Mouse (Mus musculus) embryonic stem cell, embryonic (primary cell): ENCODE data around the gene Gm21704.
"Not testable (repeated sequence)": the region's sequence is repeated elsewhere in the genome, so short reads cannot be mapped to it uniquely, and the experiment has no call there.

ENCODE experiments used
- CTCF ChIA-PET, 4 experiments: fragments of 300-600 bp in 2 of 4; fragments of 350-600 bp in 2 of 4; sonication (Branson Sonifier 250); formaldehyde crosslinking; loops; one replicate each; lab custom pipeline; 2022; ENCODE audit warnings: inconsistent platforms in 2 of 4; lab: Charles Lee
- POLR2A ChIA-PET, 4 experiments: fragments of 300-600 bp in 2 of 4; fragments of 350-600 bp in 2 of 4; sonication (Branson Sonifier 250); formaldehyde crosslinking; loops; one replicate each; lab custom pipeline; 2022; ENCODE audit warnings: antibody characterized with exemption in 4 of 4, inconsistent platforms in 1 of 4; lab: Charles Lee

Gm21704 gene

DNA sequence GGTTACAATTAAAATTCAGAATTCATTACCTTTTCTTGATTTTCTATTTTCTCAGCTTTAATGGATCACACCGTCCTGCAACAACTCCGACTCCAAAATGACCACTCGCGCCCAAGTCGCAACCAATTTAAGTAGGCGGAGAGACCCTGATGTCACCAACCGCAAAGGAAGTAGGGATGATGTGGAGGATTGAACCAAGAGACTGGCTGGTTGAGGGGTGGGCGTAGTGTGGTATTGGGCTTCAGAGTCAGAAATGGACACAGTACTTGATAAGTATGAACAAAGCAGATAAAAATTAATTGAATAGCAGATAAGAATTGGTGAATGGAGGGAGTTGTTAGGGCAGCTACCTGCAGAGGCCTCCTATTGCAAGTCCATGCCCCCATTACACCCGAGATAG is at the start of gene Gm21704, which contains the start of gene Gm21708:
TSS of gene Gm21704 (minus strand) at position 101 of the 400 bp plus-strand sequence.
TSS of gene Gm21708 (minus strand) at position 101 of the 400 bp plus-strand sequence.
- POLR2A ChIA-PET, CTCF ChIA-PET: not testable (repeated sequence)

DNA sequence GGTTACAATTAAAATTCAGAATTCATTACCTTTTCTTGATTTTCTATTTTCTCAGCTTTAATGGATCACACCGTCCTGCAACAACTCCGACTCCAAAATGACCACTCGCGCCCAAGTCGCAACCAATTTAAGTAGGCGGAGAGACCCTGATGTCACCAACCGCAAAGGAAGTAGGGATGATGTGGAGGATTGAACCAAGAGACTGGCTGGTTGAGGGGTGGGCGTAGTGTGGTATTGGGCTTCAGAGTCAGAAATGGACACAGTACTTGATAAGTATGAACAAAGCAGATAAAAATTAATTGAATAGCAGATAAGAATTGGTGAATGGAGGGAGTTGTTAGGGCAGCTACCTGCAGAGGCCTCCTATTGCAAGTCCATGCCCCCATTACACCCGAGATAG is 64.7 kb downstream of the Gm21704 start, which contains the start of gene Gm21693:
TSS of gene Gm21693 (minus strand) at position 101 of the 400 bp plus-strand sequence.
- CTCF ChIA-PET, POLR2A ChIA-PET: not testable (repeated sequence)

DNA sequence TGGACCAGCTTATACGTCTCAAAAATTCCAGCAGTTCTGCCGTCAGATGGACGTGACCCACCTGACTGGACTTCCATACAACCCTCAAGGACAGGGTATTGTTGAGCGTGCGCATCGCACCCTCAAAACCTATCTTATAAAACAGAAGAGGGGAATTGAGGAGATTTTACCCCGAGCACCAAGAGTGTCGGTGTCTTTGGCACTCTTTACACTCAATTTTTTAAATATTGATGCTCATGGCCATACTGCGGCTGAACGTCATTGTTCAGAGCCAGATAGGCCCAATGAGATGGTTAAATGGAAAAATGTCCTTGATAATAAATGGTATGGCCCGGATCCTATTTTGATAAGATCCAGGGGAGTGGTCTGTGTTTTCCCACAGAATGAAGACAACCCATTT is 69.3 kb downstream of the Gm21704 start:
- CTCF ChIA-PET, POLR2A ChIA-PET: not testable (repeated sequence)
